Mouse (Mus musculus) neural tube, embryonic 10.5 days (tissue): ENCODE measurements around the gene Fam163a.

Experiments
- DNase-seq: peaks from one replicate; pipeline ENCODE4 v3.0.0-alpha.2; 2017; ENCODE audit warnings: low spot score; ENCODE audit errors: extremely low spot score

Fam163a gene

DNA sequence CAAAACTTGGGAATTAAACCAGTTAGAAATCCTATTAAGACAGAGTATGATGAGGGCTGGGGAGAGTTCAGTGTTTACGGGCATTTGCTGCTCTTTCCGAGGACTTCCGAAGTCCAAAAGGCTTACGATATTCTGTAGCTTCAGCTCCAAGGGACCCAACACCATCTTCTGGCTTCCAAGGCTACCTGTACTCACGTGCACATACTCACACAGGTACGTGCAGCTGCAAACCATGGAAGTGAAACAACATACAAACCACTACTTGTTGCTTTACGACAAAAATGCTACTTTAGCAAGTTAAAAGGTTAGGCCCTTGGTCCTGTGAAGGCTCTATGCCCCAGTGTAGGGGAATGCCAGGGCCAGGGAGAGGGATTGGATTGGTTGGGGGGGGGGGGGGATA lies 170.9 kb downstream of the Fam163a start:
- no peak for DNase-seq

DNA sequence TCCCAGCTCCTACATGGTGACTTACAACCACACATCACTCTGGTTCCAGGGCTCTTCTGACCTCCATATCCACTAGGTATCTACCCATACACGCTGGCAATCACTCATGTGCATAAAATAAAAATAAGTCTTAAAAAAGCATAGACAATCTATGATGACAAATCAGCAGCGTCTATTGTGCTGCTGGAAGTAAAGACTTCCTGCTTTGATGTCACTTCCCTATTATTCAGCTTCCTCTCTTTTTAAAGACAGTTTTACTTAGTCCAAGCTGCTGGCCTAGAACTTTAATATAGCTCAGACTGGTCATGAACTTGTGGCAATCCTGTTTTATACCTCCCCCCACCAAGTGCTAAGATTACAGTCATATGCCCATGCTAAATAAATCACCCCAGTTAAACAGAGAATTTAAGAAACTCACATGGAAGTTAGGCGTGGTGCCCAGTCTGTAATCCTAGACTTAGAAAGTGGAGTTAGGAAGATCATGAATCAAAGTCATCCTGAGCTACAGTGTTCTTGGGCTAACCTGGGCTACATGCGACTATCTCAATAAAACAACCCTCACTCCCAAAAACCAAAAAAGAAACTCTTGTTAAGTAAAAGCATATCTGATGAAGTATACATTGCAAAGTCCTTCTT lies 176.4 kb downstream of the Fam163a start:
- DNase-seq, result no peak

DNA sequence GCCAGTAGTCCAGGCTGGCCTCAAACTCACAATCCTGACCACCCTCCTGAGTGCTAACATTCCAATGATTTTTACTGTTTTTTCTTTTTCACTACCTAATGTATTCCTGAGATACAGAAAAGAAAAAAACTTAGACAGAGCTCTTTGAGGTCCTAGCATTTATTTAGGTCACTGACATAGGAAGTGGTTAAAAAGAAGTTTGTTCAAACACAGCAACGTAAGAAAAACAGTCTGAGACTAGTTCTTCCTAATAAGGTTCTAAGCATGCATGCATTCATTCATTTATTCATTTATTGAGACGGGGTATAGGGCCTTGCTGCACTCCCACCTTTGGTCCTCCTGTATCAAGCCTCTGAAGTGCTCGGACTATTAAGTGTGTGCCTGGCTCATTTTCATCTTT lies 177.0 kb downstream of the Fam163a start:
- DNase-seq, result no peak
